Comparison of ENCODE assay signal across 11 mouse cellular contexts in the genomic region with DNA sequence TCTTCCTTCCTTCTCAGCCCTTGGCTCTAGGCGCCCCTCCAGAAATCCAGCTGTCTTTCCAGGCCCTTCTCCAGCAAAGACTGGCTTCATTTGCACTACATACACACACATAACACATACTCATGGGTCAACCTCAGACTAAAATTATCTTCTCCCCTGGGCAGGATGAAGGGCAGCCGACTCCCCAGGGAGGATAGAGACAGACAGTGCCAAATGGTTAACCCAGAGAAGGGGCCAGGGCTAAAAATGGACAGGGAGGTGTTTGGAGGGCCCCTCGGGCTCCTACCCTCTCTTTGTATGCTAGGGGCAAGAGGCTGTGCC. TPM values are rescaled to one million over a fixed set of nuclear protein-coding genes. Genes with fewer than 3 reads are reported as not detected.
DNase-seq lines count a peak whose midpoint lies in the region; ATAC-seq lines count a peak whose summit lies in the region.
"Had no signal": no experiment of that assay in that cellular context is flagged by ENCODE, and none has a peak within 500 bp of the region (broad histone marks: within the 10 kb centered on the region; RNA-seq: fewer than 3 reads in every experiment).

No protein-coding gene starts in this region.

- ATAC-seq in heart, embryonic 11.5 days (replicated peaks; ENCODE audit: insufficient number of reproducible peaks, low FRiP score, low TSS enrichment) = no peak
- no peak for ATAC-seq in limb, embryonic 13.5 days (ENCODE audit: low FRiP score, low read depth)
- ATAC-seq: forebrain, embryonic 14.5 days had no signal

- H3K4me3 ChIP-seq in heart, embryonic 11.5 days (ENCODE audit: low read depth, low read length) = no peak overlapping the region
- no peak overlapping the region for H3K4me3 ChIP-seq in limb, embryonic 13.5 days
- H3K4me3 ChIP-seq: left cerebral cortex, adult 2 months had no signal

- H3K9ac ChIP-seq in heart, embryonic 11.5 days (ENCODE audit: low read depth, low read length) = no peak overlapping the region
- H3K9ac ChIP-seq in limb, embryonic 13.5 days = peak overlapping the region; percentile 25; the same call in 1 of the 2 replicates

- 0 out of 2 replicates have a peak, but pooled peaks cover 3% of the 10 kb centered on the region for H3K27me3 ChIP-seq in heart, embryonic 11.5 days (ENCODE audit: control insufficient read depth, insufficient read depth, low read length)
- no peaks in the 10 kb centered on the region for H3K27me3 ChIP-seq in limb, embryonic 13.5 days

- H3K9me3 ChIP-seq in heart, embryonic 11.5 days (replicated peaks; ENCODE audit: control insufficient read depth, low read length) = no peaks in the 10 kb centered on the region
- no peaks in the 10 kb centered on the region for H3K9me3 ChIP-seq in limb, embryonic 13.5 days

- H3K27ac ChIP-seq in heart, embryonic 11.5 days (ENCODE audit: low read depth, low read length) = peak overlapping the region; percentile 36; the same call in 1 of the 2 replicates
- H3K27ac ChIP-seq in limb, embryonic 13.5 days = no peak overlapping the region
- H3K27ac ChIP-seq: left cerebral cortex, adult 2 months had no signal

- no peaks in the 10 kb centered on the region for H3K36me3 ChIP-seq in heart, embryonic 11.5 days (ENCODE audit: control insufficient read depth, insufficient read depth, low read length)
- H3K36me3 ChIP-seq in limb, embryonic 13.5 days = peaks cover 57% of the 10 kb centered on the region

- 61% methylated on average over 3 of the region's 3 CpGs for WGBS in heart, embryonic 11.5 days (ENCODE audit: insufficient replicate concordance)
- 71% methylated on average over 3 of the region's 3 CpGs for WGBS in limb, embryonic 13.5 days

- peaks cover 64% of the 10 kb centered on the region for H3K4me1 ChIP-seq in heart, embryonic 11.5 days (ENCODE audit: control insufficient read depth, insufficient read depth, low read length)
- H3K4me1 ChIP-seq in limb, embryonic 13.5 days = peaks cover 6% of the 10 kb centered on the region; the same call in 1 of the 2 replicates

- no peak for DNase-seq in heart, postnatal 4 days
- peak; percentile 2 for DNase-seq in urinary bladder, postnatal 14 days (ENCODE audit: low spot score)
- no peak for DNase-seq in urinary bladder, postnatal 25 days (ENCODE audit: low spot score)
- DNase-seq in frontal cortex, postnatal 36 days (ENCODE audit: low spot score in 2 of 2) = no peak
- DNase-seq in retina, postnatal 1 day = no peak
- DNase-seq in adipocyte (ENCODE audit: low spot score) = no peak
- DNase-seq: embryo, embryonic 11 days had no signal

- no peak overlapping the region; the same call in 1 of the 2 replicates for H3K4me2 ChIP-seq in heart, embryonic 11.5 days
- H3K4me2 ChIP-seq in limb, embryonic 13.5 days (replicated peaks) = no peak overlapping the region

RNA-seq across cellular contexts. Expression of a gene that starts 23.8 kb away (rescaled TPM):
- 6.9 and 7.8 TPM in 2 replicates for polyA plus RNA-seq in heart, embryonic 11.5 days (2014; fragmentation: Nextera tagmentation; extraction: Ambion mirVana)
- total RNA-seq in heart, postnatal 4 days (2021) = 10 to 100 TPM; 38.4 to 49.9 TPM
- polyA plus RNA-seq in limb, embryonic 13.5 days (2015; fragmentation: Nextera tagmentation; extraction: Ambion mirVana) = 12.2 and 12.8 TPM in 2 replicates

RNA-seq across cellular contexts. Expression of a gene that starts 58.8 kb away (rescaled TPM):
- 66.7 and 69.2 TPM in 2 replicates for polyA plus RNA-seq in heart, embryonic 11.5 days (2014; fragmentation: Nextera tagmentation; extraction: Ambion mirVana)
- 100 to 1,000 TPM; 139 to 148 TPM for total RNA-seq in heart, postnatal 4 days (2021)
- 22.4 and 24.2 TPM in 2 replicates for polyA plus RNA-seq in limb, embryonic 13.5 days (2015; fragmentation: Nextera tagmentation; extraction: Ambion mirVana)
